Mouse (Mus musculus) small intestine, adult 2 months (tissue): Measurements from ENCODE around the gene Onecut3. TPM values are rescaled to one million over a fixed set of nuclear protein-coding genes. Genes with fewer than 3 reads are reported as not detected.

Source experiments
- H3K27ac ChIP-seq: fragments of 200-500 bp; 2 replicates; pipeline ENCODE4 v1.5.1; 2012; ENCODE audit warnings: low read depth, low read length, control low read depth, inconsistent platforms; ENCODE audit not compliant: insufficient read depth
- H3K27me3 ChIP-seq: fragments of 200-500 bp; 2 replicates; pipeline ENCODE4 v1.6.1; 2012; ENCODE audit warnings: mild to moderate bottlenecking, moderate library complexity, low read length, inconsistent platforms; ENCODE audit not compliant: control insufficient read depth, insufficient read depth
- H3K36me3 ChIP-seq: fragments of 200-500 bp; 2 replicates; pipeline ENCODE4 v1.6.1; 2012; ENCODE audit warnings: mild to moderate bottlenecking, low read length, control low read depth, inconsistent platforms; ENCODE audit not compliant: control insufficient read depth, insufficient read depth
- H3K4me1 ChIP-seq: fragments of 200-500 bp; 2 replicates; pipeline ENCODE4 v1.6.1; 2012; ENCODE audit warnings: low read length, inconsistent platforms, mixed read lengths; ENCODE audit not compliant: control insufficient read depth, insufficient read depth, insufficient read length
- H3K4me3 ChIP-seq: fragments of 200-500 bp; 2 replicates; pipeline ENCODE4 v1.5.1; 2012; ENCODE audit warnings: low read depth, mild to moderate bottlenecking, control low read depth, inconsistent platforms, low read length, moderate library complexity
- CTCF ChIP-seq: fragments of 200-500 bp; IDR thresholded peaks from 2 replicates; pipeline ENCODE4 v1.5.1; 2012; ENCODE audit warnings: low read depth, mild to moderate bottlenecking, control low read depth, inconsistent platforms, low read length, moderate library complexity, mixed read lengths; ENCODE audit not compliant: insufficient replicate concordance, insufficient read length; ENCODE audit errors: extremely low read depth
- POLR2A ChIP-seq: fragments of 200-500 bp; IDR thresholded peaks from 2 replicates; pipeline ENCODE4 v1.6.1; 2012; ENCODE audit warnings: low read depth, mild to moderate bottlenecking, control low read depth, inconsistent platforms, low read length, moderate library complexity
- WGBS: fragments of 180-500 bp; shearing (Covaris S2); methylation state at CpG from one replicate; pipeline ENCODE4 v1.1.7; 2018; 5-methylcytosine and 5-hydroxymethylcytosine counted together
- polyA plus RNA-seq: library from polyadenylated mRNA; depleted of rRNA; stranded (reverse); fragments of >200 nt; gene quantifications from 2 replicates; pipeline ENCODE4 v1.2.3, GENCODE M21; 2012

The Onecut3 gene
- polyA plus RNA-seq, 1 experiment = 0.29 TPM

DNA sequence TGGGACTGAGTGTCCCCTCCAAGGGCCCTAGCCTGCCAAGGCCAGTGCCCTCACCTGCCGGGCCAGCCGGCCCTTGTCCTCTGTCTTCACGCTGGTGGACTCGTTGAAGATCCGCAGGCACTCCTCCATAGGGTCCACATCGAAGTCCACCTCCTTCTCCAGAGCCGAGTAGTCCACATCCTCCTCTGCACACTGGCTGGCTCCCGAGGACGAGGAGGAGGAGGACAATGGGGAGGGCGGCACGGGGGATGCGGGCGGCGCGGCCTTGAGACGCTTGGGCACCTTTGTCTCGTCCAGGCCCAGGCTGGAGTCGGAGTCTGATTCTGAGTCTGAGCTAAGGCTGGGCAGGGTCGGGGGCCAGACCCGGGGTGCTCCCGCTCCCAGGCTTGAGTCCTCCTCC, 54.6 kb downstream of the Onecut3 start:
- Histone ChIP-seq H3K27me3 (no peaks in the 10 kb centered on the region), H3K4me1 (peaks cover 4% of the 10 kb centered on the region), H3K27ac (no peak overlapping the region), H3K4me3 (no peak overlapping the region), H3K36me3 (peaks cover 60% of the 10 kb centered on the region)
- no peak for TF ChIP-seq POLR2A
- TF ChIP-seq CTCF = no peak
- 89% methylated on average over 21 of the region's 21 CpGs for WGBS

DNA sequence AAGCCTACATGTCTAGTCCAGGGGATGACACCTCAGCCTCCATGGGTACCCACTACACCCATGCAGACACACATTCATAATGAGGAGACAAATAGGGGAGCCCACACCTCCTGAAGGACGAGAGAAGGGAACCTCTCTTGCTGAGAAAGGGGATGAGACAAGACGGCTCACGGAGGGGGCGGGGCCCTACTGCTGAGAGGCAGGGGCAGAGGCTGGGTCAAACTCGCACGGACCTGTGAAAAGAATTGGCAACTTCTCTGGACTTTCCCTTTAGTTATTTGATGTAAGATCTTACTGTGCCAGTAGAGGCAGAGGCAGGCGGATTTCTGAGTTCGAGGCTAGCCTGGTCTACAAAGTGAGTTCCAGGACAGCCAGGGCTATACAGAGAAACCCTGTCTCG, 57.7 kb downstream of the Onecut3 start:
- no peaks in the 10 kb centered on the region for H3K27me3 ChIP-seq
- WGBS = 60% methylated on average over 9 of the region's 9 CpGs
- H3K36me3 ChIP-seq = peaks cover 31% of the 10 kb centered on the region
- no peak for TF ChIP-seq POLR2A
- no peak for TF ChIP-seq CTCF
- H3K27ac ChIP-seq = no peak overlapping the region
- H3K4me1 ChIP-seq = peaks cover 4% of the 10 kb centered on the region
- H3K4me3 ChIP-seq = no peak overlapping the region

DNA sequence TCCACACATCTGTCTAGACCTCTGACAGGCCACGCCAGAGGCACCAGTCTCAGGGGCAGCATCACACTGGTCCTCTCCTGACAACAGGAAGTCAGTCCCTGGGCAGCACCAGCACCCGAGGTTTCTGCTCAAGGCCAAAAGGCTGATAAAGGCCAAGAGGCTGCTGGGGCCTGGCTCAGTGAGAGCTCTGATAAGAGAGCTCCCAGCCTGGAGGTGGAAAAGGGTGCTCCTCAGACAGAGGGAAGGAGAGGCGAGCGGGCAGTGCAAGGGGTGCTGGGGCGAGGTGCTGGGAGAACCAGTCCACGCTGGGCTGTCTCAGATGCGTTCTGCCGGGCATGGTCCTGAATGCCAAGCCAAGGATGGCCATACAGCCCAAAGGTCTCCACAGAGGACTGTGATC, 58.9 kb downstream of the Onecut3 start:
- peaks cover 9% of the 10 kb centered on the region for H3K4me1 ChIP-seq
- TF ChIP-seq POLR2A (no peak), CTCF (no peak)
- no peak overlapping the region for H3K27ac ChIP-seq
- WGBS = 68% methylated on average over 8 of the region's 8 CpGs
- H3K36me3 ChIP-seq = peaks cover 23% of the 10 kb centered on the region
- H3K27me3 ChIP-seq = no peaks in the 10 kb centered on the region
- H3K4me3 ChIP-seq = no peak overlapping the region

DNA sequence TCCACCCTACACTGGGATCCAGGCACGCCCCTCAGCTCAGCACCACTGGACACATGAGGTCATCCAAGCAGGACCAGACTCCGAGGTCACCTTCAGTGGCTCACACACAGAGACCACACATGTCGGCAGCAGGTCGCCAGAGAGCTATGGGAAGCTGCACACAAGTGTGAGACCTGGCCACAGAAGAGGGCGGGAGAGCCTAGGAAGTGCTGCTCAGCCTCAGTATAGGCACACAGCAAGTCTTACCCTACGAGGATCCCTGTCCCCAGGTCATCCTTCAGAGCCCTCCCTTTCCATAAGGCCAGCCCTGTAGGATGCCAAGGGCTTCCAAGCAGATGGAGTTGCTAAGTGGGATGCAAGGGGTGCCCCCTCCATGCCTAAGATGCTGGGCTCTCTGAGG, 59.4 kb downstream of the Onecut3 start:
- no peak for TF ChIP-seq CTCF
- no peak for TF ChIP-seq POLR2A
- Histone ChIP-seq H3K36me3 (peaks cover 20% of the 10 kb centered on the region), H3K4me1 (peaks cover 9% of the 10 kb centered on the region), H3K4me3 (no peak overlapping the region), H3K27ac (no peak overlapping the region), H3K27me3 (no peaks in the 10 kb centered on the region)
- 75% methylated on average over 6 of the region's 6 CpGs for WGBS

DNA sequence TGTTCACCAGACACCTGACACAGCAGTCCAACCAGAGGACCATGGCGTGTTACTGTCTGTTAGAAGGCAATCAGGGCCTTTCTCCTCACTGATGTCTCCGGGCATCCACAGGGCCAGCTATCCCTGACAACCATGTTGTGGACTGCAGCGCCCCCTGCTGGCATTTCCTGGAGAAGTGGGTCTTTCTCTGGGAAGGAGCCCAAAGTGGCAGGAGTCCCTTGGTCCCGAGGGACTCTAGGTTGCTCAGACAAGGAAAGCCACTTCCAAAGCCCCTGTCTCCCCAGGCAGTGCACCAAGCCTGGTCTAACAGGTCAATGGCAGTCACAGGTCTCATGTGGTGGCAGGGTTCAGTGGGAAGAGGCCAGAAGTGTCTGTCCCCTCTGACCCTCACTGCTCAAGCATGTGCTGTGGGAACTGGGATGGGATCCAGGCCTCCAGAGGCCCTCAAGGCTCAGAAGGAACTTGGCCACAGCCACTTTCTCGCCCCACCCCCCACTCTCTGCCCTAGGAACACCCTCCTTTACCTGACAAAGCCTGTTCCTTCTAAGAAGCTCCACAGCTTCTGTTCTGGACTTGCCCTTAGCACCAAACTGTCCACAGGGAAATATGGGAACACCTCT, 62.8 kb downstream of the Onecut3 start:
- 17% methylated on average over 5 of the region's 5 CpGs for WGBS
- Histone ChIP-seq H3K27ac (no peak overlapping the region), H3K27me3 (no peaks in the 10 kb centered on the region), H3K36me3 (no peaks in the 10 kb centered on the region), H3K4me3 (no peak overlapping the region), H3K4me1 (peaks cover 18% of the 10 kb centered on the region)
- peak; percentile 70; the same call in 1 of the 2 replicates for TF ChIP-seq CTCF
- no peak for TF ChIP-seq POLR2A

DNA sequence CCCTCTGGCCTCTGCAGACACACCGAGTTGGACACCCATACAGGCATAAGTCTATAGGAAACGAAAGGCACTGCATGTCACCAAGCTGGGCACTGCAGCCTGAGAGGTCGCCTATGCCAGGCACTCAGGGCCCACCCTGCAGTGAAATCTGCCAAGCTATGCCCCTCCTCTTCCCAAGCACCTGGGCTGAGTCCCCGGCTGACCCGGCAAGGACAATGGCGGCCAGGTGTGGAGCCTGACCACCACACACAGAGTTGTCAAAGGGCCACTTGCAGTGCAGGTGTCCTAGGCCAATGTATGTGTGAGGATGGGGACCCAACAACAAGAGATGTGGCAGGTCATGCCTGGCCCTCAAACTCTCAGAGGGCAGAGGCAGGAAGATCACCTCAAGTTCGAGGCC, 64.8 kb downstream of the Onecut3 start:
- no peak overlapping the region for H3K4me3 ChIP-seq
- peaks cover 14% of the 10 kb centered on the region for H3K4me1 ChIP-seq
- H3K27me3 ChIP-seq = no peaks in the 10 kb centered on the region
- TF ChIP-seq CTCF (no peak), POLR2A (no peak)
- no peaks in the 10 kb centered on the region for H3K36me3 ChIP-seq
- H3K27ac ChIP-seq = no peak overlapping the region
- WGBS = 68% methylated on average over 7 of the region's 7 CpGs

DNA sequence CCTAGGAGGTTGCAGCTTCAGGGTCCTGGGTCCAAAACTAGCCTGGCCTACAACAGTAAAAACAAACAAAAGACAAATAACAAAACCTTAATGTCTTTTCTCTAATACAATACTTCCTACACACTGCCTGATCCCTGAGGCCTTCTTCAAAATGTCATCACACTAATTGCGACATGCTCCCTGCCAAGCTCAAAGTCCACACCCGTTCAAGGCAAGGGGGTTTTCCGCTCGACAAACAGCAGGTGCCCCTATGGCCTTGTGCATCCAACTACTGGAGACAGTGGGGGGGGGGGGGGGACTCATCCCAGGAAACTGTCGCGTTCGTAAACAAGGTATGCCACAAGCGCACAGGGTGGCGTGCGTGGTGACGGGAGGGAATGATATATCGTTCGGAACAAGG, 66.0 kb downstream of the Onecut3 start:
- Histone ChIP-seq H3K27me3 (no peaks in the 10 kb centered on the region), H3K4me3 (peak overlapping the region; percentile 86), H3K36me3 (no peaks in the 10 kb centered on the region), H3K4me1 (peaks cover 14% of the 10 kb centered on the region), H3K27ac (peak overlapping the region; percentile 39)
- TF ChIP-seq CTCF = no peak
- TF ChIP-seq POLR2A = no peak
- WGBS = 1% methylated on average over 13 of the region's 13 CpGs
